Mouse (Mus musculus): Measurements from ENCODE around the gene St8sia1.

GRCm38 (mm10) chr6:142812969-142813368 lies 151.3 kb downstream of the St8sia1 start:
- TF ChIP-seq CTCF (IDR thresholded peaks at IDR 0.05 in 2 of 3, conservative IDR thresholded peaks at IDR 0.05 in 1 of 3; ENCODE audit: control insufficient read depth in 1 of 3, insufficient read depth in 1 of 3, low read depth in 2 of 3, low read length in 3 of 3, poor library complexity in 1 of 3, severe bottlenecking in 1 of 3), result no peak
- no peak for TF ChIP-seq POLR2A (IDR thresholded peaks at IDR 0.05; ENCODE audit: control insufficient read depth in 1 of 2, insufficient read depth in 1 of 2, low read depth in 1 of 2, low read length in 2 of 2, poor library complexity in 1 of 2)
- no peak for TF ChIP-seq EP300 (IDR thresholded peaks at IDR 0.05; ENCODE audit: low read depth in 1 of 2, low read length in 2 of 2)
- no peak for TF ChIP-seq HCFC1 (IDR thresholded peaks at IDR 0.05; ENCODE audit: low read depth, low read length)
- no peak for TF ChIP-seq USF2 (IDR thresholded peaks at IDR 0.05; ENCODE audit: borderline replicate concordance in 1 of 2, insufficient read depth in 1 of 2, low read depth in 1 of 2, low read length in 2 of 2)
- no peak for TF ChIP-seq TCF12 (IDR thresholded peaks at IDR 0.05; ENCODE audit: low read depth, low read length)
- no peak for TF ChIP-seq GATA1 (IDR thresholded peaks at IDR 0.05; ENCODE audit: low read depth, low read length)
- TF ChIP-seq KAT2A (conservative IDR thresholded peaks at IDR 0.05; ENCODE audit: low read depth, low read length), result no peak
- no peak for TF ChIP-seq ETS1 (IDR thresholded peaks at IDR 0.05; ENCODE audit: low read depth, low read length)
- TF ChIP-seq MXI1 (IDR thresholded peaks at IDR 0.05; ENCODE audit: low read depth, low read length), result no peak
- TF ChIP-seq TBP (IDR thresholded peaks at IDR 0.05; ENCODE audit: low read depth, low read length), result no peak
- TF ChIP-seq ZMIZ1 (IDR thresholded peaks at IDR 0.05; ENCODE audit: low read depth, low read length), result no peak
